Mouse (Mus musculus) 3T3-L1 (cell line): ENCODE measurements around the gene Cacna1c.
A peak's percentile ranks its signal among the peaks of the same experiment; 100 is the strongest.

Experiments
- DNase-seq: peaks from one replicate; pipeline ENCODE4 v3.0.0-alpha.2; 2015; ENCODE audit warnings: low read depth, low spot score

The Cacna1c gene

DNA sequence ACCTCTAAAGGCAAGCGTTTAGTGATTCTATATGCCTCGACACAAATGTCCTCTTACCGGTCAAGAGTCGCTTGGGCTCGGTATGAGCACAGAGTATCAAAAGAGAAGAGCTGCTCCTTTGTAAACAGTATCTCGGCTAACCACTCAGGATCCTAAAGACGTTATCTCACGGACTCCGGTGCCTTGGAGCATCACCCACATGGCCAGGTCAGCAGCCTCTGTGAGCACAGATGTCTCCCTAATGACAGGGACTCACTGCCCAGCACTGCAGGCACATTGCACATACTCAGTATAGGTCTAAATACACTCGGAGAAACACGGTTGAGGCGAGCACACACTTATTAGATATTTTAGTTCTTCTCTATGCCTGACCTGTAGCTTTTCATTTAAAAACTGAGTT is 271.8 kb downstream of the Cacna1c start:
- DNase-seq, result no peak

DNA sequence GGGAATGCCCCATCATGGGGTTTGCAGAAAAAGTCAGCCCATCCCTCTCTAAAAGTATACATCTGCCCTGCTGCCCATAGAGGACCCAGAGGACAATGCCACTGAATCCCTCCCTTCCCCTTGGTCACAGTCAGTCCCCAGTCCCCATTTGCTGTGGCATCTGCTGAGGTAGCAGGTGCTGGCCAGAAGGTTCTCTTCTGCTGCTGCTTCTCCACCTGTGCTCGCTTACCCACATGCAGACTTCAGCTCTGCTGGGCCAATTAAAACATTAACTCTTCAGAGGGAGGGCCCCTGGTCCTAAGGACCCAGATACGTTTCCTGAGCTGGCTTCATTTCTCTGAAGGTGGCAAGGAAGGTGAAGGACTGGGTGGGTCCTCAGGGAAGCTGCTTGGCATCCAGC is 272.3 kb downstream of the Cacna1c start:
- DNase-seq, result no peak

- no peak for DNase-seq
These were observed 273.0 kb downstream of the Cacna1c start for GRCm38 (mm10) chr6:118923212-118923577.

DNA sequence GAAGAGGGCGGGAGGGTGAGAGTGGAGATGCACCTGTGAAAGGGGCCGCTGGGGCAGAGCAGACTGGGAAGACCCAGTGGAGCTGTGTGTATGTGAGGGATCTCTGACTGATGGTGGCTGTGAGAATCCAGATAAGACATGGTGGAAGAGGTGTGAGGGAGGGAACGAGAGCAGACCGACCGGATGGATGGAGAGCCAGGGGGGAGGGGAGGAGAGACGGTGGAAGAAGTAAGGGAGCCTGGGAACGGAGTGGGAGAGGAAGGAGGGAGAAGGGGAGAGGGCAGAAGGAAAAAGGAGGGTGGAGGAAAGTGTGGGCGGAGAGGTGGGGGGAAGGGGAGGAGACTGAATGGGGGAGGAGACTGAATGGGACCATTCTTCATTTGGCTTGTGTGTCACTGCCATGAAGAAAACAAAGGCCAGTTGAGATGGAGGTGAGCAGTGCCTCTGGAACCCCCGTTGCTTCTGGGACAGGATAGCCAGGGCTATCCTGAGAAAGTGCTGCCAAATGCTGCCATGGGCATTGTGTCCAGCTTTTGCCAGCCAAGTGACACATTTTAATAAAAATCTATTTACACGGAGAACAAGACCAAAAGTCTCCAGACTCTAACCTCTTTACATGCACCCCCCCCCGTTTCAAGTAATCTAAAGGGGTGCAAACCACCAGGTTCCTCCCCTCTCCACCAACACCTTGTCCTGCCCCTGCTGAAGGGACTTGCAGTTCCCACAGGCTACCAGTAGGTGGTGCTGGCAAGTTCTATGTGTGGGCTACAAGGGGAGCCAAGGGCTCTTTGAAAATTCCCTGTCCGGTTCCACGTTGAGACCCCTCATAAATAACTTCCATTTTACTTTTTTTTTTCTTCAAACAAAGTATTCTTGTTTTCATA is 273.6 kb downstream of the Cacna1c start:
- DNase-seq, result peak; percentile 87

- peak; percentile 79 for DNase-seq
These were observed 288.0 kb downstream of the Cacna1c start for GRCm38 (mm10) chr6:118908176-118908575.

DNA sequence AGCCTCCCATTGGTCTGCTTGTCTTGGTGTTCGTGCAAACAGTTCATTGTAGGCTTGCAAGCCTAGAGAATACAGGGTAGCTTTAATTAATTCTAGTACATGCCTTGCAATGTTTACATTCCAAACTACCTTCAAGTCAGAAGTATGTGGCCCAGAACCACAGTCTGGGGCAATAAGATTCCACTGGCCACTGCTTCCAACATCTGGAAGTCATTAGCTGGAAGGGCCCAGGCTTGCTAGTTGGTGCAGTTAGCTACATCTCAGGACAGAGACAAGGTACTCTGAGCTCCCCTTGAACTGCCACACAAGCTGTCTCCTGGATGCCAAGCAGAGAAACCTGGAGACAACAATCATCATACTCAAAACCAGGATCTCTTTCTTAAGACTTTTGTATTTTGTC is 288.5 kb downstream of the Cacna1c start:
- peak; percentile 98 for DNase-seq

DNA sequence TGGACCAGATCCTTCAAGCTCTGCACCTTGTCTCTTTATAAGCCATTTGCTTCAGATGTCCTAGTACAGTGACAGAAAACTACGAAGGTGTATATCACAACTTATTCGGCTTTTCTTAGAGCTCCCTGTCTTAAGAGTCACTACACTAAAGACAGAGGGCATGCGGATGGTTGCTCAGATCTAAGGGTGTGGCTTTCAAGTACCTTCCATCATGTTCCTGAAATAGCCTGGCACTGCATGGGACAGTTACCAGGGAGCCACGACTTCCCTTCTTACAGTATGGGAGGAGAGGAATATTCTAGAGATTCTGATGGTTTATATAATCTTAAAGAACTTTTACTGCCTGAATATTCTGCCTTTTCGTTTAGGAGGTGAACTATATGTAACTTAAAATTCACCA is 289.3 kb downstream of the Cacna1c start:
- DNase-seq, result no peak

GRCm38 (mm10) chr6:118899688-118900087 is 296.5 kb downstream of the Cacna1c start:
- DNase-seq, result peak; percentile 17

GRCm38 (mm10) chr6:118897101-118897500 is 299.1 kb downstream of the Cacna1c start:
- no peak for DNase-seq

DNA sequence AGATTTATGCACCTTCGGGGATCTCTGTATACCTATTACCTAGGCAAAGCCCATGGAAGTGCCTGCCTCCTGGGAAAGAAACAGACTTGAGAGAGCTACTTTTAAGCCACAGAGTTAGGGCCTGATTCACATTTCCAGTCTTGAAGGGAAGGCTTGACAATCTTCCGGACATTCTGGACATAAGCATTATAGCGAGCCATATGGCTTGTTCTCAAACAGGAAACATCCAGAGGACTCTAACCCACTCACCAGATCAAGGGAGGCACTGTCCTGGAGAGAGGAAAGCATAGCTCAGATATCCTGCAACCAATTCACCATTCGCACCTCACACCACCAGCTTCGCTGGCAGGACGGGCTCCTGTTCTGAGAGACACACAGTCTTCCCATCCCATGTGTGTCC is 302.2 kb downstream of the Cacna1c start:
- DNase-seq, result no peak

DNA sequence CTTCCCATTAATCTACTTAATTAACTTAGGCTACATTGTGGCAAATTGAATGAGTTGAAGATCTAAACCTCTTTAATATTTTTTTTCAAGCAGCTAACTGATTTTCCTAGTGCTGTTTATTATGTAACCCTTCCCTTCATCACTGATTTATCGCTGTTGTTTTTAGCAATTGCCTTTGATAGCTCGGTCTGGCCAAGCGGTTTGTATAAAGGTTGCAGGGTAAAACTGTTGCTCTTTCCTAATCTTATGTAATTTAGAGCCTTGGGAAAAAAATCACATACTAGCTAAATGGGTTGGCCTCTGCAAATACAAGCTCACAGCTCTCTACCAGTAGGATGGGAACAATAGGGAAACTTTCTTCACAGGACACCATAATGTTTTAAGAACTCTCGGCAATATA is 306.8 kb downstream of the Cacna1c start:
- no peak for DNase-seq

DNA sequence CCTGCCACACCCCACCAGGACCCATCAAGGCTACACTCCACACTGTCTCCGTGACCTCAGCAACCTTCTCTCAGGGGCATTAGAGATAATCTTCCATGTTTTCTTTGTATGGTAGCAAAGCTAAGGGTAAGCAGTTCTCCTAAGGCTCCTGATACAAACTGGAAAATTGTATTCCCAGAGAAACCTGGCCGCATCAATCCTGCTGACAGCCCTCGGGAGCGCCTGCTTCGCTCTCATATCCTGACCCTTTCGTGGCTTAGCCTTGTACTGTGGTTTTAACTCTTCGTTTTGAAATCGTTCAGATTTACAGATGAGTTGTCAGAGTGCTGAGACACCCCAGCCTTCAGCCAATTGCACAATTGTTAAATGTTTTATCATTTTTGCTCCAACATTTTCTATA is 309.2 kb downstream of the Cacna1c start:
- peak; percentile 19 for DNase-seq

DNA sequence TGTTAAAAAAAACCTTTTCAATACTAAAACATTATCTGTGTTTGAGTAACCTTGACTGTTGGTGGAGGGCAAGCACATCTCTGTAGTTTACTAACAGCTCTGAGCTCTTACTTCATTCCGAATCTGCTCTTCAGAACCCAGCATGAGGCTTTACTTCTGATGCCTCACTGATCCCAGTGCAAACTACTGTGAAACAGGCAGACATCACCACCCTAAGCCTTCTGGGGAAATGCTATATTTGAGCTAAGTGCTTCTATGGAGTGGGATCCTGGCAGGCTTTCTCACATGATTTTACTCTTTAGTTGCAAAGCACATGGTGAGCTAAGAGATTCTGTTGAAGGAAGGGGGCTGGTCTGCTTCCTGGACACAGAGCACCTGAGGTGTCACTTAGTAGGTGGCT is 311.3 kb downstream of the Cacna1c start:
- peak; percentile 29 for DNase-seq

- peak; percentile 98 for DNase-seq
These were observed 312.1 kb downstream of the Cacna1c start for GRCm38 (mm10) chr6:118884073-118884551.

DNA sequence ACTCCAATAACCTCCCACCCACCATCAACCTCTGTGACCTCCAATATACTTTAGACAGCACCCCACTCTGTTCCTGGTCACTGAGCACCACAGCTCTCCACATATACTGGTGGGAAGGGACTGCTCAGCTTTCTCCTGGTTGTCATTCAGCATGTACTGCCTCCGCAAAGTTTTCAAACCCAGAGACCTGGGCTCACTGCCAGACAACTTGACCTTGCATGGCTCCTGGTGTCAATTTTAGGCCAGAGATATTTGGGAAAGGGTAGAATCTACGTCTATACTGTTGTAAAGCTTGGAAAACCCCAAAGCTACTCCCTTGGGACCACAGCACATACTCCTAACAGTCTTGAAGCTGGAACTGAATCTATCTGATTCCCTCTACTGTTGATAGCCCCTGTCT is 320.0 kb downstream of the Cacna1c start:
- DNase-seq, result peak; percentile 58

DNA sequence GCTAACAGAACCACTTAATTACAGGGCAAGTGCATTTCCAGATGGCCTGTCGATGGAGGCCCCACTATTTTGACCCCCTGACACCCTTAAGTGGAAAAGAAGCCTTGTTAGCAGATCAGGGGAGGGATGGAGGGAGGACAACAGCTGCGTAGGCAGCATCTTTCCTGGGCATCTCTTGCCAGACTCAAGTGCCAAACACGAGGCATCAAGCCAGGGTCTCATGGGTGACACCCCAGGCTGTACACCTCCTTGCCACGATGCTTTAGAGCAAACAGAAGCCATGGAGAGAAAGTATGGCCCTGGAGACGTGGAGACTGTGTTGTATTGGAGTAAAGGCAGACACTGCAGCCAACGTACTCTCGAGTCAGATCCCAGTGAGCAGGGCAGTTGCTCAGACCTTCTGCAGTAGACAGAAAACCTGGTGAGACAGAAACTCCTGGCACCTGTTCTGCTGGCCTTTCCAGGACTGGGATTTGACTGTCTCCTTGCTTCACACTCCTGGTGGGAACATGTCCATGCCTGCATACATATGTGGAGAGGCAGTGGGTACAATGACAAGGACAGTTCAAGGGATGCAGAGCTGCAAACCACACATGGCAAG is 325.9 kb downstream of the Cacna1c start:
- DNase-seq, result no peak

- DNase-seq, result no peak
These were observed 328.8 kb downstream of the Cacna1c start for GRCm38 (mm10) chr6:118867384-118867783.

DNA sequence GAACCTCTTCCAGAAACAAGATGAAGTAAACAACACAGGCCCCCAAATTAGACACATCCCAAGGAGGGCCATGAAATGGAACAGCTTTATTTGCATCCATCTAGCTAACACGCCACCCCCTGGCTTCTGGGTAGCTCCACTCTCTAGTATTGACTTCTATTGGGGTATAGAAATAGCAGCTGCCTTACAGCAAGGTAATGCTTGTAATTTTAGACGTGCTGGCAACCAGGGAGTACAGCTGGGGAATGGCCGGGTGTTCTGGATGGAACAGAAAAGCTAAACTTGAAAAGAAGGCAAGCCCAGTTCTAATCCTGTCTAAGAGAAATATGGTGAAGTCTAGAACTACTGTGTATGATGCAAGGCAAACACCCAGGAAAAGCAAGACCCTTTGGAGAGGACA is 329.3 kb downstream of the Cacna1c start:
- no peak for DNase-seq

DNA sequence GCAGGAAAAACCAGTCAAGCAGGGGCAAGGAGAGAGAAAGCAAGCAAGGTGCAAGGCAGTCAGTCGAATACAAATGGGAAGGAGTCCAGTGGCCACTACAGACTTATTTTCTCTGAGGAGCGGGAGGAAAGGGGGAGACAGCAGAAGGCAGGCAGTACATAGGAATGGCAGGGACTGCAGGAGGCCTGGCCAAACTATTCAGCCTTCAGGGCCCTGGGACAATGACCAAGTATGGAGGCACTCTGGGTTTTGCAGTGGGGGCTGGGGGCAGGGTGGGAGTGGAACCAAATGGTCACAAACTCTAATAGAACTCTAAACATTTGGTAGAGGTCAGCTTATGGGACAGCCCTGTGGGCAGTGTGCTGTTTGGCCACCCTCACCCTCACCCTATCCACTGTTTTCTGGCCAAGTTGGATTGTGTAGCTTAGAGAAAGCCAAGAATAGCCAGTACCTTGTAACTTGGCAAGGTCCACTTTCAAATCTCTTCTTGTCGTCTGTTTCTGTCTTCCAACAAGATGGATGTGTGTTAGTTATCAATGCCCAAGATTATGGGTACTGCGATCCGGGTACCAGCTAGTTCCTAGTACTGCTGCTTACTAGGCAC is 330.3 kb downstream of the Cacna1c start:
- DNase-seq, result no peak

DNA sequence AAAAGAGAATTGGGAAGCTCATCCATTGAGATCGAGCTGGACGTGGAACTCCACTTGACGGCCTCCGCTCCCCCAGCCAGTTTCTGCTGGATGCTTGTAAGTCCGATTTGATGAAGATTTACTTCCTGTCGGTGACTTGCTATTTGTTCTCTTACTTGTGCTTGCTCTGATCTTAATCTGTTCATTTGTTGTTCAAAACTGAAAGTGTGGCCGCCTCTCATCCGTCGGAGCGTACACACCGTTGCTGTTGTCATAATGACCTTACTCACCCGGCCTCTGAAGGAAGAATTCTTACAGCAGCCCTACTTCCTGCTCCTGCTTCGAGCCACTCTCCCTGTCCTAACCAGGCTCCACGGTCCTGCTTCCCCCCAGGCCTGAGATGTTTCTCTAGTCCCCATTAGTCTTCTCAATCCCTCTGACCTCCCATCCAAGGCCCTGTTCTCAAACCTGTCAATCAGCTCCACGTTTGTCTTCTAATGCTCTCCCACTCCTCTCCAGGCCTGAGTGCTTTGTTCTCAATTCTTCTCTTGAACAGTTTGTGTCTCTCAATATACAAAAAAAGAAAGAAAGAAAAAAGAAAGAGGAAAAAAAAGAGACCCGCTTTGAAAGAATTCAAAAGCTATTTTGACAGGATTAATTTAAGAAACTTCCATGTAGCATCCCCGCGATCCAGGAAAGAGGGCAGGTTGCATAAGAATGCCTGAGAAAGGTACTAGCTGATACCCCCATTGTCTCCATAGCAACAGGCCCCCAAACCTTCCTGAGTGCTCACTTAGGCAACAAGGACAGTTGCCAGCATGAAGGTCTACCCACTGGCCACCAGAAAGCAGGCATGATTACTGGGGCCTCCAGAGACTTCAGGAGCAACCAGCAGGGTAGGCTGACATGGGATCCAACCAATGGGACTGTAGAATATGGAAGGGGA is 331.3 kb downstream of the Cacna1c start:
- no peak for DNase-seq

DNA sequence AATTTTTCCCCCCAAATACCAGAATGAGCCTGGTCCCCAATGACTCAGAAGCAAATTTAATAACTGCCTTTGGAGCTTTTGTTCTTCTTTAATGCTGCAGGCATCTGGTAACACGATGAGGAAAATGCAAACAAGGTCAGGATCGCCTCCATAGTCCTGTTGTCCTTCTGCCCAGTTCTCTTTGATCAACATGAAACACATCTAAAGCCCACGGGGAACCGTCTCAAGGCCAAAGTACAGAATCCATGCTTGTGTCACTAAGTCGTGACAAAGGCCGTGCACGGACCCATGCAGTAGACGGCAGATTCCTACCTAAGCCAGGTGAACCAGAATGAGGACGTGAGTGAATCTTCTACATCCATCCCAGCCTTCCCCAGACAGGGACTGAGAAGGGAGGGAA is 333.5 kb downstream of the Cacna1c start:
- no peak for DNase-seq

DNA sequence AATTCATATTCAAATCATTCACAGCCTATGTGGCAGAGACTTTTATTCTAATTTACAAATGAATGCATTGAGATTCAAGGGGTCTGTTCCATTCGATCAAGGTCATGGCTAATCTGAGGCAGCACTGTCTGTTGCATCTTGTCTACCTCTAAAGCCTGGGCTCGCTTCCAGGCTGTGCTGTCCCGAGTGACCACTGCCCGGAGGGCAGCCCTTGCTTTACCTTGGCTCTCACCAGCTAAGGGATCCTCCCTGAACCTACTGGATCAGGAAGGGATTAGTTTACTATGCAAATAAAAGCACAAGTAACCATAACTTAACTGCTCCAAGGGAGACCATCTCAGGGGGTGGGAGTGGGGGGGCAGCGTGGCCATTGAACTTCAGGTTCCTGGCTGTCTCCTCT is 334.1 kb downstream of the Cacna1c start:
- no peak for DNase-seq
